Mouse (Mus musculus): ENCODE data around the gene Mapk11. TPM values are rescaled to one million over a fixed set of nuclear protein-coding genes. Genes with fewer than 3 reads are reported as not detected.
A peak's percentile ranks its signal among the peaks of the same experiment; 100 is the strongest.

Gene Mapk11
- polyA plus RNA-seq, 1 experiment from 2014 or later, result 3.3 TPM

GRCm38 (mm10) chr15:89171526-89172051 lies 22.2 kb upstream of the Mapk11 start:
- Histone ChIP-seq H3K4me3 (ENCODE audit: low read depth, low read length) (no peak overlapping the region), H3K27ac (ENCODE audit: low read depth, low read length) (no peak overlapping the region), H3K36me3 (ENCODE audit: control insufficient read depth, insufficient read depth, low read length) (peaks cover 7% of the 10 kb centered on the region), H3K9ac (ENCODE audit: low read depth, low read length) (no peak overlapping the region), H3K27me3 (replicated peaks; ENCODE audit: control insufficient read depth, insufficient read depth, low read length) (peaks cover 25% of the 10 kb centered on the region), H3K4me2 (peak overlapping the region; percentile 20; the same call in 1 of the 2 replicates), H3K9me3 (ENCODE audit: control insufficient read depth, low read length) (no peaks in the 10 kb centered on the region), H3K4me1 (replicated peaks; ENCODE audit: control insufficient read depth, insufficient read depth, low read length) (peaks cover 56% of the 10 kb centered on the region)
- no peak for ATAC-seq (replicated peaks; ENCODE audit: low FRiP score)
- 75% methylated on average over 5 of the region's 5 CpGs for WGBS
- DNase-seq (ENCODE audit: low spot score), result no peak

GRCm38 (mm10) chr15:89170102-89170501 lies 20.7 kb upstream of the Mapk11 start:
- DNase-seq (ENCODE audit: low spot score), result no peak
- H3K27ac ChIP-seq (ENCODE audit: low read depth, low read length), result peak overlapping the region; percentile 69

GRCm38 (mm10) chr15:89169431-89169830 lies 20.0 kb upstream of the Mapk11 start:
- ATAC-seq (replicated peaks; ENCODE audit: low FRiP score), result peak; percentile 22; the same call in 1 of the 2 replicates
- H3K9ac ChIP-seq (ENCODE audit: low read depth, low read length), result no peak overlapping the region
- H3K4me1 ChIP-seq (replicated peaks; ENCODE audit: control insufficient read depth, insufficient read depth, low read length), result peaks cover 47% of the 10 kb centered on the region
- H3K4me3 ChIP-seq (ENCODE audit: low read depth, low read length), result no peak overlapping the region
- peak overlapping the region; percentile 36 for H3K4me2 ChIP-seq
- peaks cover 18% of the 10 kb centered on the region for H3K27me3 ChIP-seq (replicated peaks; ENCODE audit: control insufficient read depth, insufficient read depth, low read length)
- 32% methylated on average over 10 of the region's 10 CpGs for WGBS
- H3K27ac ChIP-seq (ENCODE audit: low read depth, low read length), result peak overlapping the region; percentile 69
- no peak for DNase-seq (ENCODE audit: low spot score)
- H3K36me3 ChIP-seq (ENCODE audit: control insufficient read depth, insufficient read depth, low read length), result peaks cover 16% of the 10 kb centered on the region
- H3K9me3 ChIP-seq (ENCODE audit: control insufficient read depth, low read length), result no peaks in the 10 kb centered on the region

More at GRCm38 (mm10) chr15:89170102-89170501, 20.7 kb upstream of the Mapk11 start:
- no peak overlapping the region for H3K9ac ChIP-seq (ENCODE audit: low read depth, low read length)
- H3K9me3 ChIP-seq (ENCODE audit: control insufficient read depth, low read length), result no peaks in the 10 kb centered on the region
- peaks cover 23% of the 10 kb centered on the region for H3K27me3 ChIP-seq (replicated peaks; ENCODE audit: control insufficient read depth, insufficient read depth, low read length)
- peak overlapping the region; percentile 15 for H3K4me2 ChIP-seq
- H3K4me3 ChIP-seq (ENCODE audit: low read depth, low read length), result no peak overlapping the region
- WGBS, result 47% methylated on average over 3 of the region's 3 CpGs
- peaks cover 11% of the 10 kb centered on the region for H3K36me3 ChIP-seq (ENCODE audit: control insufficient read depth, insufficient read depth, low read length)
- no peak for ATAC-seq (replicated peaks; ENCODE audit: low FRiP score)
- peaks cover 51% of the 10 kb centered on the region for H3K4me1 ChIP-seq (replicated peaks; ENCODE audit: control insufficient read depth, insufficient read depth, low read length)

- Histone ChIP-seq H3K4me3 (ENCODE audit: low read depth, low read length) (no peak overlapping the region), H3K4me2 (peak overlapping the region; percentile 36), H3K9ac (ENCODE audit: low read depth, low read length) (no peak overlapping the region), H3K9me3 (ENCODE audit: control insufficient read depth, low read length) (no peaks in the 10 kb centered on the region), H3K36me3 (ENCODE audit: control insufficient read depth, insufficient read depth, low read length) (peaks cover 21% of the 10 kb centered on the region), H3K27ac (ENCODE audit: low read depth, low read length) (no peak overlapping the region), H3K27me3 (replicated peaks; ENCODE audit: control insufficient read depth, insufficient read depth, low read length) (peaks cover 13% of the 10 kb centered on the region), H3K4me1 (replicated peaks; ENCODE audit: control insufficient read depth, insufficient read depth, low read length) (peaks cover 43% of the 10 kb centered on the region)
- ATAC-seq (replicated peaks; ENCODE audit: low FRiP score) (no peak), DNase-seq (ENCODE audit: low spot score) (no peak)
- WGBS, result 62% methylated on average over 10 of the region's 10 CpGs
These were observed 19.5 kb upstream of the Mapk11 start for GRCm38 (mm10) chr15:89168922-89169321.

- Histone ChIP-seq H3K4me2 (no peak overlapping the region), H3K27ac (ENCODE audit: low read depth, low read length) (no peak overlapping the region), H3K4me1 (replicated peaks; ENCODE audit: control insufficient read depth, insufficient read depth, low read length) (peaks cover 18% of the 10 kb centered on the region), H3K27me3 (replicated peaks; ENCODE audit: control insufficient read depth, insufficient read depth, low read length) (no peaks in the 10 kb centered on the region), H3K4me3 (ENCODE audit: low read depth, low read length) (no peak overlapping the region), H3K36me3 (ENCODE audit: control insufficient read depth, insufficient read depth, low read length) (peaks cover 31% of the 10 kb centered on the region), H3K9me3 (ENCODE audit: control insufficient read depth, low read length) (no peaks in the 10 kb centered on the region), H3K9ac (ENCODE audit: low read depth, low read length) (no peak overlapping the region)
- ATAC-seq (replicated peaks; ENCODE audit: low FRiP score) (no peak), DNase-seq (ENCODE audit: low spot score) (no peak)
- 89% methylated on average over 12 of the region's 12 CpGs for WGBS
These were observed 16.1 kb upstream of the Mapk11 start for GRCm38 (mm10) chr15:89165478-89165877.

GRCm38 (mm10) chr15:89161397-89161796 lies 12.0 kb upstream of the Mapk11 start:
- no peaks in the 10 kb centered on the region for H3K27me3 ChIP-seq (replicated peaks; ENCODE audit: control insufficient read depth, insufficient read depth, low read length)
- no peaks in the 10 kb centered on the region for H3K9me3 ChIP-seq (ENCODE audit: control insufficient read depth, low read length)
- H3K27ac ChIP-seq (ENCODE audit: low read depth, low read length), result no peak overlapping the region
- DNase-seq (ENCODE audit: low spot score) (no peak), ATAC-seq (replicated peaks; ENCODE audit: low FRiP score) (no peak)
- no peaks in the 10 kb centered on the region for H3K4me1 ChIP-seq (replicated peaks; ENCODE audit: control insufficient read depth, insufficient read depth, low read length)
- peaks cover 50% of the 10 kb centered on the region for H3K36me3 ChIP-seq (ENCODE audit: control insufficient read depth, insufficient read depth, low read length)
- H3K4me2 ChIP-seq, result no peak overlapping the region; the same call in 1 of the 2 replicates
- H3K9ac ChIP-seq (ENCODE audit: low read depth, low read length), result no peak overlapping the region
- H3K4me3 ChIP-seq (ENCODE audit: low read depth, low read length), result no peak overlapping the region
- WGBS, result 72% methylated on average over 9 of the region's 9 CpGs

- H3K4me3 ChIP-seq (ENCODE audit: low read depth, low read length), result no peak overlapping the region
- H3K36me3 ChIP-seq (ENCODE audit: control insufficient read depth, insufficient read depth, low read length), result peaks cover 38% of the 10 kb centered on the region
- no peaks in the 10 kb centered on the region for H3K4me1 ChIP-seq (replicated peaks; ENCODE audit: control insufficient read depth, insufficient read depth, low read length)
- H3K9ac ChIP-seq (ENCODE audit: low read depth, low read length), result no peak overlapping the region
- H3K4me2 ChIP-seq, result no peak overlapping the region
- WGBS, result 93% methylated on average over 16 of the region's 16 CpGs
- H3K27ac ChIP-seq (ENCODE audit: low read depth, low read length), result no peak overlapping the region
- DNase-seq (ENCODE audit: low spot score) (no peak), ATAC-seq (replicated peaks; ENCODE audit: low FRiP score) (no peak)
- no peaks in the 10 kb centered on the region for H3K9me3 ChIP-seq (ENCODE audit: control insufficient read depth, low read length)
- H3K27me3 ChIP-seq (replicated peaks; ENCODE audit: control insufficient read depth, insufficient read depth, low read length), result no peaks in the 10 kb centered on the region
These were observed 9.1 kb upstream of the Mapk11 start for GRCm38 (mm10) chr15:89158516-89158915.

- no peak overlapping the region for H3K4me3 ChIP-seq (ENCODE audit: low read depth, low read length)
- H3K9ac ChIP-seq (ENCODE audit: low read depth, low read length), result no peak overlapping the region
- H3K4me2 ChIP-seq, result no peak overlapping the region
- ATAC-seq (replicated peaks; ENCODE audit: low FRiP score) (peak; percentile 51), DNase-seq (ENCODE audit: low spot score) (no peak)
- H3K27ac ChIP-seq (ENCODE audit: low read depth, low read length), result no peak overlapping the region
- no peaks in the 10 kb centered on the region for H3K9me3 ChIP-seq (ENCODE audit: control insufficient read depth, low read length)
- no peaks in the 10 kb centered on the region for H3K27me3 ChIP-seq (replicated peaks; ENCODE audit: control insufficient read depth, insufficient read depth, low read length)
- H3K4me1 ChIP-seq (replicated peaks; ENCODE audit: control insufficient read depth, insufficient read depth, low read length), result no peaks in the 10 kb centered on the region
- H3K36me3 ChIP-seq (ENCODE audit: control insufficient read depth, insufficient read depth, low read length), result peaks cover 38% of the 10 kb centered on the region
- WGBS, result 61% methylated on average over 7 of the region's 7 CpGs
These were observed 8.5 kb upstream of the Mapk11 start for GRCm38 (mm10) chr15:89157954-89158353.

GRCm38 (mm10) chr15:89152312-89152711 lies 2.9 kb upstream of the Mapk11 start:
- Histone ChIP-seq H3K9me3 (ENCODE audit: control insufficient read depth, low read length) (no peaks in the 10 kb centered on the region), H3K36me3 (ENCODE audit: control insufficient read depth, insufficient read depth, low read length) (peaks cover 10% of the 10 kb centered on the region; the same call in 1 of the 2 replicates), H3K4me1 (replicated peaks; ENCODE audit: control insufficient read depth, insufficient read depth, low read length) (peaks cover 12% of the 10 kb centered on the region; the same call in 1 of the 2 replicates), H3K4me3 (ENCODE audit: low read depth, low read length) (no peak overlapping the region), H3K9ac (ENCODE audit: low read depth, low read length) (no peak overlapping the region), H3K4me2 (no peak overlapping the region), H3K27ac (ENCODE audit: low read depth, low read length) (no peak overlapping the region), H3K27me3 (replicated peaks; ENCODE audit: control insufficient read depth, insufficient read depth, low read length) (peaks cover 35% of the 10 kb centered on the region)
- ATAC-seq (replicated peaks; ENCODE audit: low FRiP score) (no peak), DNase-seq (ENCODE audit: low spot score) (no peak)

All from liver, embryonic 11.5 days (tissue).